Mouse (Mus musculus): ENCODE results near the gene Tcl1b4.

DNA sequence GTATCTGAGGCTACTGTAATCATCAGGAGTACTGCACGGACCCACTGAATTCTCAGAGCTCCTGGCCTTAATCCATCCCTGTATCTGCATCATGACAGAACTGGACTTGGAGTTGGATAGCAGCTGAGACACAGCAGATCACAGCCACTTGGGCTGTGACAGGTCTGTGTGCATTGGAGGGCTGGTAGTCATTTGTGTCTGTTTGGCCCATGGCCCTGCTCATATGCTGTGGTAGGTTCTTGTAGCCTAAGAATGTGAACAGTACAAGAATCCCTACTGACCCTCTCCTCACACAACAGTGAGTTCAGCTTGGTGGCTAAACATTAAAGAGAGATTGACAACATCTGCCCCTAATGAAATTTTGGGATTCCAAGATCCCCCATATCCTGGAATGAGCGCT, 28.4 kb upstream of the Tcl1b4 start:
- TF ChIP-seq POLR2A (IDR thresholded peaks at IDR 0.05; ENCODE audit: insufficient read depth, low read depth, low read length): no peak
- no peak for TF ChIP-seq CTCF (IDR thresholded peaks at IDR 0.05)
